Mouse (Mus musculus) liver, embryonic 16.5 days (tissue): Measurements from ENCODE around the gene Cdh4. TPM values are rescaled to one million over a fixed set of nuclear protein-coding genes. Genes with fewer than 3 reads are reported as not detected.

Source experiments
- ATAC-seq: fragments of 200-750 bp; cut with Nextera tagmentation; 2 replicates; pipeline ENCODE4 v1.8.0; 2017; ENCODE audit warnings: low read depth, mild to moderate bottlenecking, moderate number of reproducible peaks, moderate library complexity
- H3K27ac ChIP-seq: fragments of 300-500 bp; sonication (generic); 2 replicates; pipeline ENCODE4 v1.5.1; 2014; ENCODE audit warnings: mild to moderate bottlenecking, low read length
- H3K27me3 ChIP-seq: fragments of 300-500 bp; sonication (generic); 2 replicates; pipeline ENCODE4 v1.6.1; 2014; ENCODE audit warnings: low read depth, low read length, mixed read lengths; ENCODE audit not compliant: control insufficient read depth, insufficient read depth
- H3K36me3 ChIP-seq: fragments of 300-500 bp; sonication (generic); 2 replicates; pipeline ENCODE4 v1.6.1; 2014; ENCODE audit warnings: mild to moderate bottlenecking; ENCODE audit not compliant: control insufficient read depth, insufficient read depth
- H3K4me1 ChIP-seq: fragments of 300-500 bp; sonication (generic); 2 replicates; pipeline ENCODE4 v1.6.1; 2014; ENCODE audit warnings: low read depth, low read length, mixed read lengths; ENCODE audit not compliant: control insufficient read depth
- H3K4me2 ChIP-seq: fragments of 300-500 bp; sonication (generic); 2 replicates; pipeline ENCODE4 v1.6.1; 2014; ENCODE audit warnings: low read depth, low read length, mixed read lengths
- H3K4me3 ChIP-seq: fragments of 300-500 bp; sonication (generic); 2 replicates; pipeline ENCODE4 v1.5.1; 2014; ENCODE audit warnings: low read depth, mild to moderate bottlenecking, low read length
- H3K9ac ChIP-seq: fragments of 300-500 bp; sonication (generic); 2 replicates; pipeline ENCODE4 v1.6.1; 2014; ENCODE audit warnings: low read depth, low read length
- H3K9me3 ChIP-seq: fragments of 300-500 bp; sonication (generic); replicated peaks from 2 replicates; pipeline ENCODE4 v1.6.1; 2016; ENCODE audit warnings: low read length; ENCODE audit not compliant: control insufficient read depth
- WGBS: fragments of 180-500 bp; shearing (Covaris S2); extraction: QIAGEN DNeasy Blood & Tissue Kit; methylation state at CpG from one replicate; pipeline ENCODE4 v1.1.7; 2014; ENCODE audit not compliant: insufficient replicate concordance; 5-methylcytosine and 5-hydroxymethylcytosine counted together
- polyA plus RNA-seq: library from polyadenylated mRNA; unstranded; fragments of >200 nt; fragmentation: Nextera tagmentation; extraction: Ambion mirVana; gene quantifications from 2 replicates; pipeline ENCODE4 v1.2.1, GENCODE M21; 2015

The Cdh4 gene
- polyA plus RNA-seq, 1 experiment from 2014 or later = 0.40 TPM

DNA sequence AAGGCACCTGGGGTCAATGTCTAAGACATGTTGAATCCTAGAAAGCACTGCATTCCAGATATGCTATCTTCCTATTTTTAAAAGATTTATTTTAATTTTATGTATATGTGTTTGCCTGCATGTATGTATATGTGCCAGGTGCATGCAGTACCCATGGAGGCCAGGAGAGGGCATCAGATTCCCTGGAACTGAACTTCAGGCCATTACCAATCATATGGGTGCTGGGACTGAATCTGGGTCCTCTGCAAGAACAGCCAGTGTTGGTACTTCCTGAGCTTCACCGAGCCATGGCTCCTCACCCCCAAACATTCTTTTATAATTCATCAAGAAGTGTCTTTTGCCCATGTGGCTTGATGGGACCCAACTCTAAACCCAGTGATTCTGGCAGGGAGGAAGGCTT, 6.8 kb downstream of the Cdh4 start:
- WGBS = 79% methylated on average over 1 of the region's 1 CpGs
- Histone ChIP-seq H3K4me2 (no peak overlapping the region), H3K4me1 (no peaks in the 10 kb centered on the region), H3K4me3 (no peak overlapping the region), H3K9me3 (no peaks in the 10 kb centered on the region), H3K27ac (no peak overlapping the region), H3K27me3 (peaks cover 10% of the 10 kb centered on the region), H3K9ac (no peak overlapping the region), H3K36me3 (no peaks in the 10 kb centered on the region)
- ATAC-seq = no peak

DNA sequence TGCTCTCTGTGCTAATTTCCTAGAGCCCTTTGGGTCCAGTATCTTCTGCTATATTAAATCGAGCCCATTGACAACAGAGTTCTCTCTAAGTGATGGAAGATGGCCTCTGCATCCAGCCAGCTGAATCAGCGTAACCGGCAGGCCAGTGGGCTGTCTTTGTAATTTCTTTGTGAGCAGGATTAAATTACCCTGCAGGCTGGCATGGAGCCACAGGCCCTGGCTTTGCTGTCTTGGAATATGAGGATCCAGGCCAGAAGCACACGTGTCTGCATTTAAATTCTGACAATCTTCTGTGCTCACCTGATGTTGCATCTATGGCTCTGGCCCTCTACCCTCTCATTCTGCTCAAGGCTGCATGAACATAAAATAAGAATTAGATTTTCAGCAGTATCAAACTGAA, 17.0 kb downstream of the Cdh4 start:
- Histone ChIP-seq H3K4me2 (no peak overlapping the region), H3K27me3 (no peaks in the 10 kb centered on the region), H3K27ac (no peak overlapping the region), H3K9me3 (peaks cover 13% of the 10 kb centered on the region), H3K4me1 (no peaks in the 10 kb centered on the region), H3K9ac (no peak overlapping the region), H3K36me3 (no peaks in the 10 kb centered on the region), H3K4me3 (no peak overlapping the region)
- ATAC-seq = no peak
- 60% methylated on average over 4 of the region's 4 CpGs for WGBS

DNA sequence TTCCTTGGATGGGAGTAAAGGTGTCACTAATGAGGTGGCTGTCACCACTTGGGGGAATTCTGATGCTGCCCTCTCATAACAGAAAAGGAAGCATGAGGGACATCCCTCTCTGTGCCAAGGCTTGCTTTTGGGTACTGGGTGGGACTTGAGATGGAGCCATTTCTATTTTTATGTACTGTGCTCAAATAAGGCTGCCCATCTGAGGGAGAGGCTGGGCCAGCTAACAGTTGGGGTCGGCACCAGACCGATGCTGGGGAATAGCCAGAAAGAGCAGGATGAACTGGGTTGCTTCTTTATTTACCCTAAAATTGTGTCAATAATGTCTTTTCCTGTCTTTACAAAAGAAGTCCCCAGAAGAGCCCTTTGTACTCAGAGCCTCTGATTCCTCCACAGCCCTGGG, 17.4 kb downstream of the Cdh4 start:
- H3K4me3 ChIP-seq = no peak overlapping the region
- H3K27me3 ChIP-seq = no peaks in the 10 kb centered on the region
- no peak for ATAC-seq
- H3K4me1 ChIP-seq = no peaks in the 10 kb centered on the region
- H3K27ac ChIP-seq = no peak overlapping the region
- WGBS = 88% methylated on average over 2 of the region's 2 CpGs
- H3K36me3 ChIP-seq = no peaks in the 10 kb centered on the region
- H3K9me3 ChIP-seq = peaks cover 13% of the 10 kb centered on the region
- H3K9ac ChIP-seq = no peak overlapping the region
- no peak overlapping the region for H3K4me2 ChIP-seq

DNA sequence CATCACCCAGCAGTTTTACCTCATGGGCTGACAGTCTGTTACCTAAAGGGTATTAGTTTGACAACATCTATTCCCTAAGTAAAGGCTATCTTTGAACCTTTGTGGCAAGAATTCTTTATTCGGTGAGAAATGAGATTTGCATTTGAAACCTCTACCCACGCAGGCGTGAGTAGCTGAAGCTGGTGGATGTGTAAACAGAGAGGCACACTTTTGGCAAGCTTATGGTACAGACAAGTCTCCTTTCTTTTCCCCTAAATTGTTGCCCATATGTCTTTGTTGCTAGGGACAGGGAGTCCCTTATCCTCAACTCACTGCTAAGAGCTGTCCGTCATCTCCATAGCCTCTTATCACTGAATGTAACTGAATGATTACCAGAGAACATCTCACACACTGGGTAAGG, 21.3 kb downstream of the Cdh4 start:
- WGBS = 64% methylated on average over 4 of the region's 4 CpGs
- Histone ChIP-seq H3K4me2 (no peak overlapping the region), H3K4me3 (no peak overlapping the region), H3K4me1 (no peaks in the 10 kb centered on the region), H3K27ac (no peak overlapping the region), H3K9me3 (peaks cover 15% of the 10 kb centered on the region), H3K27me3 (no peaks in the 10 kb centered on the region), H3K36me3 (no peaks in the 10 kb centered on the region), H3K9ac (no peak overlapping the region)
- no peak for ATAC-seq

DNA sequence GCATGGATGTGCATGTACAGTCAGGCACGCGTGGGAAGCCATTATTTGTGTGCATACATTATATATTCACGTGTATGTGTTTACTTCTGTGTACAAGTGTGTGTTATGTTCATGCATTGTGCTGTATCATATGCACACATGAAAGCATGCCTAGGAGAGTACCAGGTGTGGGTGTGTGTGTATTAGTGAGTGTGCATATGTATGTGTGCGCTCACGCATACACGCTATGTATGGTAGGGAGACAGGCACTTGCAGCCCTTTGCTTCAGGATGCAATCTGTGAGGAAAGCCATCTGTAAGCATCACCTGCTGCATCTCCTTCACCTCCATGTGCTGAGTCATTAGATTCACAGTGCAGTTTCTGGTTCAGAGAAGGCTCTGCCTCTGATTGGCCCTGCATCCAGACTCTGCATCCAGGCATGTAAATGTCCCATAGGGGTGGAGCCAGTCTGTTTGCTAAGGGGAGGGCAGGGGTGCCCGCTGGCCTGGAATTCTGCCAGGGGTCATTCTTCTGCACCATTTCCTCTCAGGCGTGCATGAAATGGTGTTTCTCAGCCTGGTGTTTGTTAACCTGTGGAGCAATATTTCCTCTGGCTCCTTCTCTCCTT, 25.7 kb downstream of the Cdh4 start:
- ATAC-seq = no peak
- 64% methylated on average over 8 of the region's 8 CpGs for WGBS
- Histone ChIP-seq H3K36me3 (no peaks in the 10 kb centered on the region), H3K9me3 (peaks cover 7% of the 10 kb centered on the region), H3K4me2 (no peak overlapping the region), H3K4me3 (no peak overlapping the region), H3K27me3 (no peaks in the 10 kb centered on the region), H3K9ac (no peak overlapping the region), H3K27ac (no peak overlapping the region), H3K4me1 (no peaks in the 10 kb centered on the region)

DNA sequence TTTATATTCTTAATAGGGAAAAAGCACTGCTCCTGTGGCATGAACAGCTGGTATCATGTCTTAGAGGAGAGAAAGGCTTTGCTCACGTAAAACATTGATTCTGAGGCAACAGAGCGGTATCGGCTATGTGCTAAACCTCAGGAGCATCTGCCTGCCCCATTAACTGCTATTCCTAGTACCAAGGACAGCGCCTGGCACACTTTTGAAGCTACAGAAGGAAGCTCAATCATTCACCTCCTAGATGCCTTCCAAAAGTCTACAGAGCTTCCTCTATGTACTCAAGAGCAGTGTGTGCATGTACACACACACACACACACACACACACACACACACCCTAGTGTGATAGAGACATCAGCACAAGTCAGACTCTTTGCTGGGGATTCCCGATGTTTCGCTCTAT, 34.4 kb downstream of the Cdh4 start:
- no peaks in the 10 kb centered on the region for H3K36me3 ChIP-seq
- H3K27me3 ChIP-seq = no peaks in the 10 kb centered on the region
- no peak overlapping the region for H3K9ac ChIP-seq
- H3K9me3 ChIP-seq = peaks cover 4% of the 10 kb centered on the region
- WGBS = 58% methylated on average over 6 of the region's 6 CpGs
- H3K4me2 ChIP-seq = no peak overlapping the region
- no peak overlapping the region for H3K4me3 ChIP-seq
- H3K27ac ChIP-seq = no peak overlapping the region
- ATAC-seq = no peak
- H3K4me1 ChIP-seq = no peaks in the 10 kb centered on the region

DNA sequence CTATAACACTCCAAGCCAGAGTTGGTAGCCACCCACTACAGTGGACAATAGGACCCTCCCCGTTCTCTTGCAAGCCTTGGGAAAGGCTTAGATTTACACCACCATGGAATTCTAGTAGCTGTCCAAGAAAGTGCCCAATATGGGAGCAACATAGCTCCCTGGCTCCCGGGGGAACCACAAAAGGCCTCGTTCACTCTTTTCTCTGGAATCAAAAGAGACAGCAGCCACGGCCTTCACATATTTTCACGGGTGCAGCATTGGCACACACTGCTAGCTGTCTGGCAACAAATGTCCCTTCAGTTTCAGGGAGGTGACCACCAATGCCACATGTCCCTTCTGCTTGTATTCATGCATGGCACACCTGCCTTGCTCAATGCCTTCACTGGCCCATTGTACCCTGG, 38.6 kb downstream of the Cdh4 start:
- no peaks in the 10 kb centered on the region for H3K4me1 ChIP-seq
- H3K4me3 ChIP-seq = no peak overlapping the region
- no peaks in the 10 kb centered on the region for H3K36me3 ChIP-seq
- no peak overlapping the region for H3K9ac ChIP-seq
- ATAC-seq = no peak
- 64% methylated on average over 5 of the region's 5 CpGs for WGBS
- no peaks in the 10 kb centered on the region for H3K9me3 ChIP-seq
- H3K27ac ChIP-seq = no peak overlapping the region
- no peaks in the 10 kb centered on the region for H3K27me3 ChIP-seq
- H3K4me2 ChIP-seq = no peak overlapping the region

DNA sequence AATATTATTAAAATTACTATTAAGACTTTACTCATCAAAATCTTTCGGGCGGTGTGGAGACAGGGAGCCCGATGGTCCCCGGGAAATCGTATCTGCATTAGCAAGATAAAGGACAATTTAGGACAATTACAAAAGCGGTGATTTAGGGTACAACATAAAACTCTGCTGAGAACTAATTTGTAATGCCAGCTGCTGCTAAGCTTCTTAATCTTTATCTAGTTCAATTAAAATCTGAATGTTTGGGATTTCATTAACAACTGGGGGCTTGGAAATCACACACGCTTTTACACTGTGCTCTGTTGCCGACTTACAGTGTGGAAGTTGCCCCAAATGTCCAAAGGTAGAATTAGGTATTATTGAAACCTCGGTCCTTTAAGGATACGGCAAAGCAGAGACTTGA, 39.1 kb downstream of the Cdh4 start:
- no peak overlapping the region for H3K4me2 ChIP-seq
- no peaks in the 10 kb centered on the region for H3K36me3 ChIP-seq
- no peaks in the 10 kb centered on the region for H3K27me3 ChIP-seq
- no peaks in the 10 kb centered on the region for H3K9me3 ChIP-seq
- no peak for ATAC-seq
- H3K4me1 ChIP-seq = no peaks in the 10 kb centered on the region
- H3K4me3 ChIP-seq = no peak overlapping the region
- H3K9ac ChIP-seq = no peak overlapping the region
- H3K27ac ChIP-seq = no peak overlapping the region
- WGBS = 77% methylated on average over 10 of the region's 10 CpGs

DNA sequence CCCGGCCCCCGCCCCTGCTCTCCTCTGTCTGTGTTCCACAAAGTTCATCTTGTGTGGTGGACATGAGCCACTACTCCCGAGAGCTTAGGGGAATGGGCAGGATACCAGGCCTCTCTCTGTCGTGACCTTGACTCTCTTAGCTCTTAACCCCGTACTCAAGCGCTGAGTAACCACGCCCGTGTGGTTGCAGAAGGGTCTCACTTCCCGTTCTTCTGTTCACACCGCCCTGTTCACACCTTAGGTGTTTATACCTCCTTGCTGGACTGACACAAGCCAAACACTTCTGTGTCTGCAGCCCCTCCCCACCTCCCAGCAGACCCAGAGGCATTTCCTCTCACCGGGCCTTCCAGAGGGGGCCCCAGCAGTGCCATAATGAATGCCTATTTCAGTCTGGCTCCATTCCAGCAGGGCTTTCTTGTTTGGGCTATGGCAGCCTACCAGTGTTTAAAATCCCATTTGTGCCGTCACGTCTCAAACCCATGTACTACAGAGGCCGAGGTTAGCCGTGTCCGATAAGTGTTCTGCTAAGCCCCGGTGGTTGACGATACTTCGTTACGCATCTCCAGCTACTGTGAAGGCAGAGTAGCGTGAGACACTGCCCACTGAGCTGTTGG, 46.4 kb downstream of the Cdh4 start:
- 73% methylated on average over 21 of the region's 21 CpGs for WGBS
- Histone ChIP-seq H3K27me3 (no peaks in the 10 kb centered on the region), H3K36me3 (no peaks in the 10 kb centered on the region), H3K27ac (no peak overlapping the region), H3K4me1 (no peaks in the 10 kb centered on the region), H3K4me2 (no peak overlapping the region), H3K9ac (no peak overlapping the region), H3K9me3 (peaks cover 6% of the 10 kb centered on the region), H3K4me3 (no peak overlapping the region)
- no peak for ATAC-seq
